Mouse (Mus musculus) c-Kit-positive CD71-positive TER-119-negative erythroid progenitor cells, embryonic 14.5 days (primary cell): ENCODE results near the gene Hcst.
A peak's percentile ranks its signal among the peaks of the same experiment; 100 is the strongest.

Source experiments
- DNase-seq: peaks from one replicate; pipeline ENCODE4 v3.0.0-alpha.2; 2013; ENCODE audit warnings: low read depth

Hcst gene

DNA sequence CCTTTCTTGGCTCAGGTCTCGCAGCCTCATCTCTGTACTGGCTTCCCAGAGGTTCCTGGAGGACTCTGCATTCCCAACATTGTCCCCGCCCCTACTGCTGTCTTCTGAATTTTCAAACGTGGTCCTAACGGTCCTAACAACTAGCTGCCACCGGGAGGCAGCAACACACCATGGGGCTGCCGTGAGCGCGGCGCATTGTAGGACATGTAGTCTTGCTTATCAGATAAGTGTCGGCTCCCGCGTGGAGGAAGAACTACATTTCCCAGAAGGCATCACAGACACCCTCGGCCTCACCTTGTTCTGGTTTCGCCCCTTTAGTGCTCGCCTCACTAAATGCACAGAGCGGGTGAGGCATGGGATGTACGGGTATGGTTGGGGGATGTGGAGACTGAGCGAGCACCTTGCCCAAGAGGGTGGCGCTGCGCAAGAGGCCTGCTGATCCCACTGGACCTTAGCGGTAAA is 46.1 kb downstream of the Hcst start:
- peak; percentile 86 for DNase-seq
